Mouse (Mus musculus) adrenal gland, postnatal 36 days (tissue): ENCODE results near the gene Lce3b. TPM values are rescaled to one million over a fixed set of nuclear protein-coding genes. Genes with fewer than 3 reads are reported as not detected.

ENCODE experiments used
- DNase-seq, 2 experiments: peaks; one replicate each; pipeline ENCODE4 v3.0.0; 2021; ENCODE audit warnings: mixed read lengths in 1 of 2
- long read RNA-seq, 2 experiments: library from polyadenylated mRNA; stranded (forward); transcript quantifications; one replicate each; pipeline ENCODE4 v2.0.0; 2021; ENCODE audit warnings: borderline sequencing depth in 2 of 2
- total RNA-seq, 2 experiments: library from RNA; stranded (reverse); gene quantifications; 2 replicates each; pipeline ENCODE4 v1.2.3; 2021

The Lce3b gene
- total RNA-seq: not detected
- long read RNA-seq, experiment 1: 0 reads
- long read RNA-seq, experiment 2: 0 reads

GRCm38 (mm10) chr3:92932679-92933078 is at the start of gene Lce3b:
TSS of gene Lce3b (plus strand) at chr3:92932979.
- no peak for DNase-seq

GRCm38 (mm10) chr3:92894063-92894462 is 38.7 kb upstream of the Lce3b start:
- no peak for DNase-seq

- no peak for DNase-seq
Measured at GRCm38 (mm10) chr3:92894489-92894888, 38.3 kb upstream of the Lce3b start.

GRCm38 (mm10) chr3:92902992-92903391 is 29.8 kb upstream of the Lce3b start:
- peak; percentile 41 to 45 for DNase-seq

GRCm38 (mm10) chr3:92903640-92904039 is 29.1 kb upstream of the Lce3b start:
- no peak for DNase-seq

GRCm38 (mm10) chr3:92905182-92905581 is 27.6 kb upstream of the Lce3b start:
- no peak for DNase-seq

- peak in 1 of 2 experiments; percentile 13 for DNase-seq
Measured at GRCm38 (mm10) chr3:92907571-92907970, 25.2 kb upstream of the Lce3b start.

GRCm38 (mm10) chr3:92920364-92920763 is 12.4 kb upstream of the Lce3b start:
- peak in 1 of 2 experiments; percentile 7 for DNase-seq

- no peak for DNase-seq
Measured at GRCm38 (mm10) chr3:92926130-92926529, 6.6 kb upstream of the Lce3b start, which contains the start of gene Lce3a. TSS of gene Lce3a (minus strand) at chr3:92926230.

- no peak for DNase-seq
Measured at GRCm38 (mm10) chr3:92944186-92944585, 11.4 kb downstream of the Lce3b start, which contains the start of gene Lce3c. TSS of gene Lce3c (plus strand) at chr3:92944486.

GRCm38 (mm10) chr3:92957090-92957489 is 24.3 kb downstream of the Lce3b start, which contains the start of gene Lce3d:
TSS of gene Lce3d (plus strand) at chr3:92957390.
- DNase-seq: no peak

- no peak for DNase-seq
Measured at GRCm38 (mm10) chr3:92966761-92967160, 34.0 kb downstream of the Lce3b start, which contains the start of gene Lce3e. TSS of gene Lce3e (plus strand) at chr3:92967061.

- DNase-seq: no peak
Measured at GRCm38 (mm10) chr3:92978484-92978883, 45.7 kb downstream of the Lce3b start.

Other genes with a start within 250 kb of the Lce3b start
- not detected for gene Lce1d, start 245.8 kb upstream of the Lce3b start, total RNA-seq
- gene Lce1e, start 223.9 kb upstream of the Lce3b start, total RNA-seq: not detected
- gene Lce1f, start 212.6 kb upstream of the Lce3b start, total RNA-seq: not detected
- not detected for gene Gm38119, start 193.9 kb upstream of the Lce3b start, total RNA-seq
- gene Lce1g, start 180.6 kb upstream of the Lce3b start, total RNA-seq: not detected
- gene Lce1h, start 167.9 kb upstream of the Lce3b start, total RNA-seq: not detected
- not detected for gene Lce1i, start 154.1 kb upstream of the Lce3b start, total RNA-seq
- gene Lce1j, start 142.5 kb upstream of the Lce3b start, total RNA-seq: not detected
- gene Lce1k, start 125.1 kb upstream of the Lce3b start, total RNA-seq: not detected
- not detected for gene Kprp, start 105.7 kb upstream of the Lce3b start, total RNA-seq
- not detected for gene Lce1l, start 81.7 kb upstream of the Lce3b start, total RNA-seq
- not detected for gene 2310050C09Rik, start 62.8 kb upstream of the Lce3b start, total RNA-seq
- not detected for gene Lce3a, start 6.7 kb upstream of the Lce3b start, total RNA-seq
- gene Lce3c, start 11.5 kb downstream of the Lce3b start, total RNA-seq: not detected
- not detected for gene Lce3d, start 24.4 kb downstream of the Lce3b start, total RNA-seq
- gene Lce3e, start 34.1 kb downstream of the Lce3b start, total RNA-seq: not detected
- not detected for gene Lce3f, start 59.2 kb downstream of the Lce3b start, total RNA-seq
- gene Crct1, start 82.7 kb downstream of the Lce3b start, total RNA-seq: not detected
- not detected for gene Lce1m, start 86.1 kb downstream of the Lce3b start, total RNA-seq
- gene Gm4858, start 135.8 kb downstream of the Lce3b start, total RNA-seq: not detected
- gene Crnn, start 211.8 kb downstream of the Lce3b start, total RNA-seq: not detected